Mouse (Mus musculus) adrenal gland, postnatal 4 days (tissue): Measurements from ENCODE around the gene Snx11. TPM values are rescaled to one million over a fixed set of nuclear protein-coding genes. Genes with fewer than 3 reads are reported as not detected.

Source experiments
- DNase-seq, 2 experiments: peaks; one replicate each; pipeline ENCODE4 v3.0.0; 2021 to 2022; ENCODE audit warnings: low spot score in 2 of 2, mixed read lengths in 2 of 2
- total RNA-seq, 2 experiments: library from RNA; stranded (reverse); gene quantifications; 2 replicates each; pipeline ENCODE4 v1.2.3; 2021

Gene Snx11
- total RNA-seq, 2 experiments from 2014 or later, result 27.8 TPM

- no peak for DNase-seq
Observed at GRCm38 (mm10) chr11:96764511-96765350, 12.6 kb downstream of the Snx11 start.

GRCm38 (mm10) chr11:96762742-96763470 is 14.5 kb downstream of the Snx11 start:
- no peak for DNase-seq

- no peak for DNase-seq
Observed at GRCm38 (mm10) chr11:96761984-96762383, 15.4 kb downstream of the Snx11 start.

- DNase-seq, result no peak
Observed at GRCm38 (mm10) chr11:96760042-96760441, 17.3 kb downstream of the Snx11 start.

- no peak for DNase-seq
Observed at GRCm38 (mm10) chr11:96758402-96758801, 19.0 kb downstream of the Snx11 start.

- no peak for DNase-seq
Observed at GRCm38 (mm10) chr11:96757421-96757820, 19.9 kb downstream of the Snx11 start.

GRCm38 (mm10) chr11:96755298-96755697 is 22.1 kb downstream of the Snx11 start:
- DNase-seq, result no peak

- no peak for DNase-seq
Observed at GRCm38 (mm10) chr11:96747555-96747954, 29.8 kb downstream of the Snx11 start.

GRCm38 (mm10) chr11:96746648-96747047 is 30.7 kb downstream of the Snx11 start:
- no peak for DNase-seq

GRCm38 (mm10) chr11:96743891-96744290 is 33.5 kb downstream of the Snx11 start:
- DNase-seq, result no peak

- DNase-seq, result no peak
Observed at GRCm38 (mm10) chr11:96743000-96743399, 34.4 kb downstream of the Snx11 start.

- DNase-seq, result no peak
Observed at GRCm38 (mm10) chr11:96741995-96742394, 35.4 kb downstream of the Snx11 start.

GRCm38 (mm10) chr11:96740796-96741195 is 36.6 kb downstream of the Snx11 start:
- DNase-seq, result no peak

GRCm38 (mm10) chr11:96737673-96738471 is 39.5 kb downstream of the Snx11 start:
- no peak for DNase-seq

- no peak for DNase-seq
Observed at GRCm38 (mm10) chr11:96736361-96736760, 41.0 kb downstream of the Snx11 start.

- DNase-seq, result peak in 1 of 2 experiments; percentile 15
Observed at GRCm38 (mm10) chr11:96735908-96736307, 41.5 kb downstream of the Snx11 start.

- no peak for DNase-seq
Observed at GRCm38 (mm10) chr11:96732657-96733056, 44.7 kb downstream of the Snx11 start.

- DNase-seq, result no peak
Observed at GRCm38 (mm10) chr11:96730327-96730726, 47.0 kb downstream of the Snx11 start.

GRCm38 (mm10) chr11:96729462-96729861 is 47.9 kb downstream of the Snx11 start:
- no peak for DNase-seq

- no peak for DNase-seq
Observed at GRCm38 (mm10) chr11:96728577-96728976, 48.8 kb downstream of the Snx11 start.

- no peak for DNase-seq
Observed at GRCm38 (mm10) chr11:96725833-96726232, 51.5 kb downstream of the Snx11 start.

GRCm38 (mm10) chr11:96718609-96719008 is 58.8 kb downstream of the Snx11 start:
- DNase-seq, result no peak
